Mouse (Mus musculus) heart, embryonic 15.5 days (tissue): ENCODE data around the gene Adgre4. TPM values are rescaled to one million over a fixed set of nuclear protein-coding genes. Genes with fewer than 3 reads are reported as not detected.

ENCODE experiments used
- ATAC-seq: fragments of 200-750 bp; cut with Nextera tagmentation; replicated peaks from 2 replicates; pipeline ENCODE4 v1.8.0; 2017; ENCODE audit warnings: low read depth, moderate TSS enrichment; ENCODE audit not compliant: insufficient number of reproducible peaks, insufficient read depth, low FRiP score
- H3K27ac ChIP-seq: fragments of 300-500 bp; sonication (generic); 2 replicates; pipeline ENCODE4 v1.5.1; 2015; ENCODE audit warnings: mild to moderate bottlenecking, inconsistent platforms
- H3K27me3 ChIP-seq: fragments of 300-500 bp; sonication (generic); 2 replicates; pipeline ENCODE4 v1.6.1; 2015; ENCODE audit warnings: inconsistent platforms
- H3K36me3 ChIP-seq: fragments of 300-500 bp; sonication (generic); 2 replicates; pipeline ENCODE4 v1.6.1; 2015; ENCODE audit warnings: mild to moderate bottlenecking, inconsistent platforms
- H3K4me1 ChIP-seq: fragments of 300-500 bp; sonication (generic); replicated peaks from 2 replicates; pipeline ENCODE4 v1.6.1; 2015; ENCODE audit warnings: inconsistent platforms
- H3K4me2 ChIP-seq: fragments of 300-500 bp; sonication (generic); 2 replicates; pipeline ENCODE4 v1.6.1; 2015; ENCODE audit warnings: inconsistent platforms, mild to moderate bottlenecking, moderate library complexity
- H3K4me3 ChIP-seq: fragments of 300-500 bp; sonication (generic); 2 replicates; pipeline ENCODE4 v1.5.1; 2015; ENCODE audit warnings: mild to moderate bottlenecking, inconsistent platforms
- H3K9ac ChIP-seq: fragments of 300-500 bp; sonication (generic); 2 replicates; pipeline ENCODE4 v1.6.1; 2015; ENCODE audit warnings: mild to moderate bottlenecking, inconsistent platforms
- H3K9me3 ChIP-seq: fragments of 300-500 bp; sonication (generic); replicated peaks from 2 replicates; pipeline ENCODE4 v1.6.1; 2016; ENCODE audit warnings: inconsistent platforms
- WGBS: fragments of 180-500 bp; shearing (Covaris S2); methylation state at CpG from one replicate; pipeline ENCODE4 v1.1.7; 2015; ENCODE audit warnings: mixed read lengths; 5-methylcytosine and 5-hydroxymethylcytosine counted together
- polyA plus RNA-seq: library from polyadenylated mRNA; unstranded; fragments of >200 nt; fragmentation: Nextera tagmentation; extraction: Ambion mirVana; gene quantifications from 2 replicates; pipeline ENCODE4 v1.2.1, GENCODE M21; 2015

Adgre4 gene
- 0.24 and 0.30 TPM in 2 replicates for polyA plus RNA-seq

DNA sequence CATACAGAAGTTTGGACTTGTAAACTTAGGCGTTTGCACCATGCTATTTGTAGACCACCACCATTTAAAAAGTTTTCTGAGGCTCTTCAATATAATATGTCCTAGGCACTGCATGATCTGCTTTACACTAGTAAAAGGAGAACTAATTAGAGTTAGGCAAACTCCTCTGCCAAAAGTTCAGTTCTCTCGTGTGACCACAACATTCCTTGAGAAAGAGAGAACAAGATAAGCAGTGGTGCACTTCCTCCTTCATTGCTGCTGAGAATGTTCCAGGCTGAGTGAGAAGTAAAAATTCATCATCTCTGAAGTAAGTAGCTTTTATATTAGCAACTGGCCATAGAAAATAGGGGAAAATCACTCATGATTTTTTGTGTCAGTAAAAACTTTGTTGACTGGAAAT, at the start of gene Adgre4:
Adgre4 (plus strand) TSS at position 199 of the 400 bp plus-strand sequence.
- Histone ChIP-seq H3K4me1 (no peaks in the 10 kb centered on the region), H3K4me3 (no peak within 1 kb of the TSS), H3K27me3 (no peaks in the 10 kb centered on the region), H3K36me3 (no peaks in the 10 kb centered on the region), H3K4me2 (no peak within 1 kb of the TSS), H3K27ac (no peak within 1 kb of the TSS), H3K9me3 (no peaks in the 10 kb centered on the region), H3K9ac (no peak within 1 kb of the TSS)
- ATAC-seq = no peak
- 40% methylated on average over 2 of the region's 2 CpGs for WGBS

DNA sequence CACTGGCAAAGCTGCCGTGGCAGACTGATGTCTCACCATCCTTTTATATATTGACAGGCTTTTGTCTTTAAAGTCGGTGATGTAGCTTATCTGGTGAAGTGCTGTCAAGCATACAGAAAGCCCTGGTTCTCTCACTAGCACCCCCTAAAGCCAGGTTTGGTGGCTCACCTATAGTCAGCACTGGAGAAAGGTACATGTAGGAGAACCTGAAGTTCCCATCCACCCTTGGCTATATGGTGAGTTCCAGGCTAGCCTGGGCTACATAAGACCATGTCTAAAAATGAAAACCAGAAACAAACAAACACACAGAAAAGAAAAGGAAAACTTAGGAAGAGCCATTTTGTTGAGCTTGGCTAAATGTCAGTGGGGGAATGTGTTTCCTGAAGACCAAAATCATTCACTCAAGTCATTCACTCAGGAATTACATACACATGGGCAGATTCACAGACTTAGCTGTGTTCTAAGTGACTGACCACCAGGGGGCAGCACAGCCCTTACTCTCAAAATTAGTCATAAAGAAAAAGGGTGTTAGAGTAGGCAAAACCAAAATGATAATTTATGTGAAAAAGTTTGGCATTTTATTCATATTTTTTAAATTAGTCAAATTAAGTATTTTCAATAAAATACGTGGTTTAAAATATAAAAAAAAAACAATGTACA, 47.5 kb upstream of the Adgre4 start:
- Histone ChIP-seq H3K9me3 (no peaks in the 10 kb centered on the region), H3K4me1 (no peaks in the 10 kb centered on the region), H3K36me3 (peaks cover 3% of the 10 kb centered on the region; the same call in 1 of the 2 replicates), H3K4me2 (no peak overlapping the region), H3K27ac (no peak overlapping the region), H3K27me3 (no peaks in the 10 kb centered on the region), H3K9ac (no peak overlapping the region), H3K4me3 (no peak overlapping the region)
- WGBS = 60% methylated on average over 3 of the region's 3 CpGs
- ATAC-seq = no peak

DNA sequence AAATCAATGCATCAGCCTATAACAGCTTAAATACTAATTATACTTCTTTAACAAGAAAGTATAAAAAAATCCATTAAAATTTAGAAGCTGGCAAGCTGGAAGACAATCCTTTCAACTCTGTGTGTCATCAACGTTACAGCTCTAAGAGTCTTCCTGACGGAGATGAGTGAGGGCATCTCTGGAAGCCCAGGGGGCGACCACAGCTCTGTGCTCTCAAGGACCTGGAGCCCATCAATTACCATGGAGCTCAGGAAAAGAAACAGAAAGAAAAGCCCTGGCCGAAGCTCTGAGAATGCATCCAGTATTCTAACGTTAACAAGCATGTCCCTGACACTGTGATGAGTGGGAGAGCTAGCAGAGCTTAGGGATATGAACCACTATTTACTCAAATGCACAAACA, 46.9 kb upstream of the Adgre4 start:
- H3K9me3 ChIP-seq = no peaks in the 10 kb centered on the region
- no peak for ATAC-seq
- H3K4me3 ChIP-seq = no peak overlapping the region
- no peaks in the 10 kb centered on the region for H3K27me3 ChIP-seq
- no peaks in the 10 kb centered on the region for H3K36me3 ChIP-seq
- H3K4me1 ChIP-seq = no peaks in the 10 kb centered on the region
- no peak overlapping the region for H3K4me2 ChIP-seq
- 77% methylated on average over 5 of the region's 5 CpGs for WGBS
- no peak overlapping the region for H3K27ac ChIP-seq
- no peak overlapping the region for H3K9ac ChIP-seq

DNA sequence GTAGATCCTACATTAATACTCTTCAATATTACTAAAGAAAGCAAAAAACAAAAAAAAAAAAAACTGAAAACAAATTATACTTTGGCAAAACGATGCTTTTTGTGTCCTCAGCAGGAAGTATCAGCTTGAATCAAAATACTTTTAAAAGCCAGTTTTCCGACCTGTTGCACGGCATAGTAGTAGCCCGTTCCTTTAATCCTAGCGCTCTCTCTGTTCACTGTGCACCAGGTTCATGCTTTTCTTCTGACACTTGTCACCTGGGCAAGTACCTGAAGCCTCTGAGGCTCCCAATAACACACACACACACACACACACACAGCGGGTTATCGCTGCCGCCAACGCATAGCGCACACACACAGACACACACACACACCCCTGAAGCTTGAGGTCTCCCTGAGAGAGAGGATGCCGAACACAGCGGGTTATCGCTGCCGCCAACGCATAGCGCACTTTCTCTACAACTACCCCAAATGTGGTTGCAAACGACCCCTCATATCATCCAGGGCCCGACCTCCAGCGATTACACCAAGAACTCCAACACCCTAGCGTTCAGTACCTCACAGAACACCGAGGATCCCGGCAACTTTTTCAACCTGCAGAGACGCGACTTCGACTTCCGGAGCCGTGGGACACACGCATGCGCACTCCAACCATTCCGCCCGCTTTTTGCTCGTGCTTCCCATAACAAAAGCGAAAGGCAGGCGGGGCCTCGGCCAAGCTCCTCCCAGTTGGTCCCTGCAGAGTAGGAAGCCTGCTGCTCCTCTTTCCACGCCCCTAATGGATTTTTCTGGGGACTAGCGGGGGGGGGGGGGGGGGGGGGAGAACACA, 37.6 kb upstream of the Adgre4 start, which contains the start of gene Pot1b:
Pot1b (minus strand) TSS at position 645 of the 828 bp plus-strand sequence.
- Histone ChIP-seq H3K36me3 (no peaks in the 10 kb centered on the region), H3K9ac (peak within 1 kb of the TSS; percentile 67), H3K9me3 (no peaks in the 10 kb centered on the region), H3K4me3 (peak within 1 kb of the TSS; percentile 82), H3K27me3 (no peaks in the 10 kb centered on the region), H3K27ac (peak within 1 kb of the TSS; percentile 59), H3K4me2 (peak within 1 kb of the TSS; percentile 84), H3K4me1 (no peaks in the 10 kb centered on the region)
- WGBS = under 1% methylated on average over 37 of the region's 37 CpGs
- ATAC-seq = peak; percentile 96

DNA sequence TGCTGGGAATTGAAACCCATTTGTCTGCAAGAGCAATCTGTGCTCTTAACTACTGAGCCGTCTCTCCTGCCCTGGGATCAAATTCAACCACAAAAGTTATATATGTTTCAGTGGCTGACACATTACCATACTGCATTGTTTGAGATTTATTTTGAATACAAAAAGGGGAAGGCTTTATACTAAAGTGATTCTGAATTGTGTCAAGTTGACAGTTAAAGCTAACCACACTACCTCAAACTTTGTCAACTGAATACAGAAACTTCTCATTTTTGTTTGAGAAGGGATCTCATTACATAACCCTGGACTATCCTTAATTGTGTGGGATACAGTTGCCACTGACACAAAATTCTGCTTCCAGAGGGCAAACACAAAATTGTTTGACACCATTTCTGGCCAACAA, 28.5 kb upstream of the Adgre4 start:
- H3K9ac ChIP-seq = no peak overlapping the region
- no peak overlapping the region for H3K4me3 ChIP-seq
- H3K4me2 ChIP-seq = no peak overlapping the region
- H3K27me3 ChIP-seq = no peaks in the 10 kb centered on the region
- no peaks in the 10 kb centered on the region for H3K36me3 ChIP-seq
- H3K4me1 ChIP-seq = no peaks in the 10 kb centered on the region
- ATAC-seq = no peak
- H3K27ac ChIP-seq = no peak overlapping the region
- 59% methylated on average over 1 of the region's 1 CpGs for WGBS
- no peaks in the 10 kb centered on the region for H3K9me3 ChIP-seq

DNA sequence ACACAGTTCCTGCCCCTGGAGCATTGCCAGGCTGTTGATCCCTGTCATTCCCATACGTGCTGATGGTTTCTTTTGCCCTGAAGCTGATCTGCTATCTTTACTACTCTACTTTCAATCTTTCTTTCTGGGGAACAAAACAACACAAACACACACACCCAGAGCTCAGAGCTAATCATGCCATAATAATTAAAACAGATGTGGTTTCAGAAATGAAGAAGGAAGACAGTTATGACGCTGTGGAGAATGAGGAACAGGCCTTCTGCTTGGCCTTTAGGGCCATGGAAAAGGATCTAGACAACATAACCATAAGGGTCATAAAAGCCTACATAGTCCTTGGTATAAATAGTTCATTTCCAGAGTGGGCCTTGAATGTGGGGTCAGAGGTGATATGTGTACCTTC, 27.5 kb upstream of the Adgre4 start:
- Histone ChIP-seq H3K4me2 (no peak overlapping the region), H3K27me3 (no peaks in the 10 kb centered on the region), H3K36me3 (no peaks in the 10 kb centered on the region), H3K9ac (no peak overlapping the region), H3K4me1 (no peaks in the 10 kb centered on the region), H3K9me3 (no peaks in the 10 kb centered on the region), H3K4me3 (no peak overlapping the region), H3K27ac (no peak overlapping the region)
- WGBS = 51% methylated on average over 2 of the region's 2 CpGs
- no peak for ATAC-seq

DNA sequence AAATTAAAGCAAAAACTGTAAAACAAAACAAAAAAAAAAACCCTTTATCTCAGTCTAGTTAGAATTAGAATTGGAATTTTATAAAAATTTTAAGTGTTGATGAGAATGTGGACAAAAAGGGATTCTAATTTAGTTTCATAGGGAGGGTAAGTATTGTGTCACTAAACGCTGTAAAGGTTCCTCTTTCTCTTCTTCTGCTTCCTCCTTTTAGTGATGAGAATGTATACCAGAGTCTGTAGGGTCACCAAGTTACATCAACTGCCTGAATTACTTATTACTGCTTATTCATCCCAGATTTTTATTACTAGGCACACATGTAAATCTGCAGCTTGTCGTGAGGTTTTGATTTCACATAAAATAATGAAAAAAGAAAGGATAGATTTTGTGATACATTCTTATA, 23.6 kb upstream of the Adgre4 start:
- Histone ChIP-seq H3K4me2 (no peak overlapping the region), H3K4me1 (no peaks in the 10 kb centered on the region), H3K9ac (no peak overlapping the region), H3K4me3 (no peak overlapping the region), H3K27ac (no peak overlapping the region), H3K36me3 (no peaks in the 10 kb centered on the region), H3K27me3 (no peaks in the 10 kb centered on the region), H3K9me3 (no peaks in the 10 kb centered on the region)
- WGBS = 51% methylated on average over 2 of the region's 2 CpGs
- ATAC-seq = no peak

DNA sequence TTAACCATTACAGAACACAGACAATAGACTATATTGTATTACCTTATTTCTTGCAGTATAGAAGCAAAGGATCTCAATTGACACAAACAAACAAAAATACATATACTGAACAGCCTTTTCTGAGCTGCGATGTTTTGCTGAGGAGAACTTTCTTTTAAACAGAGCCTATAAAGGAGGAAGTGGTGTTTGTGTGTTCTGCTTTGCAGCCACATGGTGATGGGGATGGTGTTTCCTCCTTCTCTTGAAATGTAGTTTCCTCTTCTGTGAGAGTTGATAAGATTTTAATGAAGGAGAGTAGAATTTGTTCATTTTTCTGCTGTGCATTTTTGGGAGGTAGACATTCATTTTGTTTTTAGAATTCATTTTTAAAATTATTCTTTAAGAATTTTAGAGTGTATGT, 13.1 kb upstream of the Adgre4 start:
- Histone ChIP-seq H3K4me3 (no peak overlapping the region), H3K27ac (no peak overlapping the region), H3K27me3 (no peaks in the 10 kb centered on the region), H3K4me1 (no peaks in the 10 kb centered on the region), H3K9me3 (no peaks in the 10 kb centered on the region), H3K4me2 (no peak overlapping the region), H3K9ac (no peak overlapping the region), H3K36me3 (no peaks in the 10 kb centered on the region)
- 71% methylated on average over 1 of the region's 1 CpGs for WGBS
- no peak for ATAC-seq

DNA sequence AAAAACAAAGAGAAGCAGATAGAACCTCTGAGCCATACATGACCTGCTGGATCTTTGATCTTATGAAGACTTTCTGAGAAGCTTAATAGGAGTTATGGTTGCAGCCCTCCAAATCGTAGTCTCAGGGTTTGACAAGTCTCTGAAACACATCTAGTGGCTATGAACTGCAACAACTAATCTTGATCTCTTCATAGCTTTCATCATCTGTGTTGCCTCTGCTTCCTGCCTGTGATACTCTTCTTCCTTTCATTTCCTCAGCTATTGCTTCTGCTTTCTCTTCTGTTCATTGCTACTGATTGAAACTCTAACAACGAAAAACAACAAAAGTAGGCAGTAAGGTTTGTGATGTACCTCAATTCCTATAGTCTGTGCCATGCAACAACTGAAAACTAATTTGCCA, 1.4 kb downstream of the Adgre4 start:
- H3K4me3 ChIP-seq = no peak overlapping the region
- H3K4me1 ChIP-seq = no peaks in the 10 kb centered on the region
- H3K36me3 ChIP-seq = no peaks in the 10 kb centered on the region
- no peak overlapping the region for H3K4me2 ChIP-seq
- no peaks in the 10 kb centered on the region for H3K27me3 ChIP-seq
- 62% methylated on average over 2 of the region's 2 CpGs for WGBS
- H3K9ac ChIP-seq = no peak overlapping the region
- ATAC-seq = no peak
- H3K27ac ChIP-seq = no peak overlapping the region
- H3K9me3 ChIP-seq = no peaks in the 10 kb centered on the region

DNA sequence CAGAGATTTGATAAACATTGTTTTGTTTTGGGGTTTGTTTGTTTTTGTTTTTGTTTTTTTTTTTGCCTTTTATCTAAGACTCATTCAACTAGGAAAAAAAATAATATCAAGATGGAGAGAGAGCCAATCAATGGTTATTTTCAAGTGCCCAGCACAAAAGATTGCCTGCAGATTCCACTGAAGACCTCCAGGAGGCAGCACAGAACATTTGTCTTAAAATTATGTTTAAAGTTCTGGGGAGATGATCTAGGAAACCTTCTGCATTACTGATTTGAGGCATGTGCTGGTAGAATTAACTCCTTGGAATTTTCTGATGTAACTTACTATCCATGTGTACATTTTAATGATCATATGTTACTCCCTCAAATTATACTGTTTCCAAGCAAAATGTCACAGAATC, 63.9 kb downstream of the Adgre4 start:
- no peak for ATAC-seq
- Histone ChIP-seq H3K36me3 (no peaks in the 10 kb centered on the region), H3K9me3 (no peaks in the 10 kb centered on the region), H3K4me3 (no peak overlapping the region), H3K9ac (no peak overlapping the region), H3K4me1 (no peaks in the 10 kb centered on the region), H3K27me3 (no peaks in the 10 kb centered on the region), H3K27ac (no peak overlapping the region), H3K4me2 (no peak overlapping the region)

DNA sequence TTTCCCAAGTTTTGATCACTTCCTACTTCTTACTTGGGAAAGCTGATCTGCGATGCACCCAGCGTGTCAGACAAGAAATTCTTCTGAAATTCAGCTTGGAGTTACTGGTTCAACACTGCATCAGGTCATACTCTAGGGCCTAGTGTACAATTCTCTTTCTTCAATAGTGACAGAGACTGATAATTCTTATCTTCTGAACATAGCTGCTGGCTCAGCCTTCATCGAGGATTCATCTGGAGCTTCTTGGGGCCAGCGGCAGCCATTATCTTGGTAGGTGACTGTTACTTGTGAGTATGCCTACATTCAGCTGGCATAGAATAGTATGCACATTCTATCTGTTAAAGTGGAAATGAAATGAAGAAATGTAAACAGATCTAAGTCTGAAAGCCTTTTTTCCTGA, 67.1 kb downstream of the Adgre4 start:
- Histone ChIP-seq H3K27me3 (no peaks in the 10 kb centered on the region), H3K27ac (no peak overlapping the region), H3K4me1 (no peaks in the 10 kb centered on the region), H3K4me3 (no peak overlapping the region), H3K36me3 (no peaks in the 10 kb centered on the region), H3K9ac (no peak overlapping the region), H3K9me3 (no peaks in the 10 kb centered on the region), H3K4me2 (no peak overlapping the region)
- 88% methylated on average over 4 of the region's 4 CpGs for WGBS
- no peak for ATAC-seq

DNA sequence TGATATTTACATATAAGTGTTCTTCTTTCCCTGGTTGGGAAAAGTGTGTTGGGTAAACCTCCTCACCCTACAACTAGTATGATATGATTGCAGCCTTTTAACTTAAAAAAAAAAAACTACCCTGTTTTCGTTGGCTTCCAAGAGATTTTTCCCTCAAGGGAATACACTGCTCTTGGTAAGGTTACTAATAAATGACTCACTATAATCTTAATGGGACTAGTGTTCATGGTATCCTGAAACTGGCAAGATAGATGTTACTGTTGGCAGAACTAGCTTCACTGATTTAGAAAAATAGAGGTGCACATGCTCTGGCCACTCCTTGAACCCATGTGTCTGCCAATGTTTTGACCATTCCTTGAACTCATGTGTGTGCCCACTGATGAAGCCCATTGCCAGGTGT, 71.8 kb downstream of the Adgre4 start:
- H3K4me1 ChIP-seq = no peaks in the 10 kb centered on the region
- no peak for ATAC-seq
- no peaks in the 10 kb centered on the region for H3K9me3 ChIP-seq
- 70% methylated on average over 1 of the region's 1 CpGs for WGBS
- H3K27me3 ChIP-seq = no peaks in the 10 kb centered on the region
- no peak overlapping the region for H3K27ac ChIP-seq
- H3K4me2 ChIP-seq = no peak overlapping the region
- no peak overlapping the region for H3K9ac ChIP-seq
- H3K36me3 ChIP-seq = no peaks in the 10 kb centered on the region
- H3K4me3 ChIP-seq = no peak overlapping the region
